Mouse (Mus musculus) macrophage (primary cell): ENCODE measurements around the gene Actr6. TPM values are rescaled to one million over a fixed set of nuclear protein-coding genes. Genes with fewer than 3 reads are reported as not detected.

ENCODE experiments used
- H3K27ac ChIP-seq: fragments of 350-480 bp; formaldehyde crosslinking; 2 replicates; pipeline ENCODE4 v1.9.0; 2021
- H3K36me3 ChIP-seq: fragments of 350-480 bp; formaldehyde crosslinking; 2 replicates; pipeline ENCODE4 v1.9.0; 2021; ENCODE audit errors: inconsistent target
- H3K4me3 ChIP-seq: fragments of 350-480 bp; formaldehyde crosslinking; 2 replicates; pipeline ENCODE4 v1.9.0; 2021; ENCODE audit errors: inconsistent target
- H3K79me2 ChIP-seq: fragments of 350-480 bp; formaldehyde crosslinking; 2 replicates; pipeline ENCODE4 v1.9.0; 2021; ENCODE audit errors: inconsistent target
- WGBS: methylation state at CpG from one replicate; pipeline ENCODE4 v1.1.7; 2026; ENCODE audit warnings: inconsistent platforms; ENCODE audit not compliant: missing documents; 5-methylcytosine and 5-hydroxymethylcytosine counted together
- polyA plus RNA-seq: library from polyadenylated mRNA; stranded (reverse); fragments of 250-400 nt; gene quantifications from 3 replicates; pipeline ENCODE4 v1.2.4, GENCODE M21; 2018; ENCODE audit warnings: inconsistent platforms
- total RNA-seq, 78 experiments: library from RNA; depleted of rRNA; stranded (reverse); fragments of 250-400 nt; gene quantifications; 1 replicate in 9 of 78; 2 replicates in 24 of 78; 3 replicates in 43 of 78; 4 replicates in 2 of 78; pipeline ENCODE4 v1.2.4; 2018; ENCODE audit warnings: inconsistent platforms in 56 of 78

The Actr6 gene
- total RNA-seq (2018; cell fraction: chromatin; rRNA removed), result 10 to 100 TPM in 12 of 26 experiments, 1 to 10 TPM in 13, not detected in 1; 1.3 to 23.0 (median 8.7) TPM
- total RNA-seq (2018; cell fraction: cytosol; rRNA removed), result 10 to 100 TPM in 17 of 26 experiments, 1 to 10 TPM in 9; 4.0 to 14.0 (median 10.9) TPM
- 10 to 100 TPM in 8 of 26 experiments, 1 to 10 TPM in 18; 2.4 to 17.3 (median 6.4) TPM for total RNA-seq (2018; cell fraction: nucleus; rRNA removed)
- polyA plus RNA-seq, result 12.9 to 14.2 TPM (median 13.9 TPM) in 3 replicates

DNA sequence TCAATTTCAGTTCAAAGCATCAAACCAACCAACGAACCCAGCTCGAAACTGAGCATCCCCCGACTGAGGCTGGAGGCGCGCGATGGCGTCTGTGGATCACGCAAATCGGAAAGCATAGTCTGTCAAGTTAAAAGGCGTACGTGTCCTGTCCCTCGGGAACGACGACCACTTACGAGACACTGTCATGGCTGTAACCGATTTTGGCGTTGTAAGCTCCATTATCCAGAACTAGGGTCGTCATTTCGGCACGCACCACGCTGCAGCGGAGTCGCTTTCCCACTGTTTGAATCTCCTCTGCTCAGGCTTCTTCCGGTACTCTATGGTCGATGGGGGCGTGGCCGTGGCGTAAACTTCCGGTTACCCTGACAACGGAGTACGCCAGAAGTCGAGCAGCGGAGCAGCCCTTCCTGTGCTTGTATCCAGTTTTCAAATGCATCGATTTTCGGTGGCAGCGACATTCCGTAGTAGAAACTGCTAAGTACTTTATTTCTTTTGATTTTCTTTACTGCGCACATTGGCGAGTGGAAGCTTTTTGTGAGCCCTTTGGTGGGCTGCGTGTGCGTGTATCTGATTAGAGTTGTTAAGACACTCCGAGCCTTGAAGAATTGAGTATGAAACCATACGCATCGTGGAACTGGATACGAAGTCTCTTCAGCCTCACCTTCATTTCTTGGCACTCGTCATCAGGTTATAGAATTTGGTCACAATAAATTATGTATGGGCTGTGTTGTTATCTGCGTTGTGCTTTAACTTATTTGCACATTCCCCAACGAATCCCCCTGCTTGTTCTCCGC, at the start of gene Actr6:
Gene Actr6 (minus strand): TSS at position 295 of the 794 bp plus-strand sequence.
- H3K36me3 ChIP-seq, result peaks cover under 1% of the 10 kb centered on the region; the same call in 1 of the 2 replicates
- peaks cover 29% of the 10 kb centered on the region for H3K79me2 ChIP-seq
- WGBS, result 2% methylated on average over 49 of the region's 49 CpGs
- H3K27ac ChIP-seq, result peak within 1 kb of the TSS; percentile 55
- H3K4me3 ChIP-seq, result peak within 1 kb of the TSS; percentile 97

DNA sequence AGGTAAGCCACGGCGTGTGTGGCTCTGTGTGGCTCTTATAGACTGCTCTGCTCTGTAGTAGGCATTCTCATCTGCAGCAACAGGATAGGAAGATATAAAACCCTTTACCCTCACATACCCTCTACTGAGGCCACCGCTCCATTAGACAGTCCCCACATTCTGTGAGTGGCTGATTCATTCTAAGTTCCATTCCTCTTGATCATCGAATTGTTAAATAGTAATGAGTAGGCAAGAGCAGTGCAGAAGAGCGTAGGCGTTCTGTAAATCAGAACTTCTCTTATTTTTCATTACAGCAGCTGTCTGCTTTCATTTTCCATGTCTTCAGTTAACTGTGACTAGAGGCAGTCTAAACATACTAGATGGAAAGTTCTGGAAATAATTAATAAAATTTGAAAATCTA, 43.9 kb upstream of the Actr6 start:
- Histone ChIP-seq H3K4me3 (no peak overlapping the region), H3K36me3 (peaks cover 15% of the 10 kb centered on the region; the same call in 1 of the 2 replicates), H3K27ac (no peak overlapping the region), H3K79me2 (peaks cover 22% of the 10 kb centered on the region)
- WGBS, result 91% methylated on average over 6 of the region's 6 CpGs

DNA sequence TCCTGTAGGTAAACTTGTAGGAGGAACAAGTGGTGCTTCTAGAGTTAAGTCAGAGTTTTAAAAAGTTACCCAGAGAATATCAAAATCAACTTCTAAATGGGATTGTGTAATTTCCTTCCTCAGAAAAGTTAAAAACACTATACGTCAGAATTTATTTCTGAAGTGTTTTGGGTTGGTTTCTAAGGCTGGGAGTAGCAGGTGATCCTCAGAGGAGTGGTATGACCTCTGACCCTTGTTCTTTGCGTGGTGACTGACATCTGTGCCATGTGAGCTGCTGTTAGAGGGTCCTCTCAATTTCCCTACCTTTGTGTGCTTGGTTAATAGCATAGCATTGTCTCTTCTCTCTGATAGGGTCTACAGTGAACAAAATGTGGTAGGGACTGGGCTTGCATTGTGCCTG, 39.8 kb upstream of the Actr6 start:
- WGBS, result 9% methylated on average over 2 of the region's 2 CpGs
- Histone ChIP-seq H3K79me2 (peaks cover 63% of the 10 kb centered on the region), H3K36me3 (no peaks in the 10 kb centered on the region), H3K4me3 (no peak overlapping the region), H3K27ac (peak overlapping the region; percentile 50)

DNA sequence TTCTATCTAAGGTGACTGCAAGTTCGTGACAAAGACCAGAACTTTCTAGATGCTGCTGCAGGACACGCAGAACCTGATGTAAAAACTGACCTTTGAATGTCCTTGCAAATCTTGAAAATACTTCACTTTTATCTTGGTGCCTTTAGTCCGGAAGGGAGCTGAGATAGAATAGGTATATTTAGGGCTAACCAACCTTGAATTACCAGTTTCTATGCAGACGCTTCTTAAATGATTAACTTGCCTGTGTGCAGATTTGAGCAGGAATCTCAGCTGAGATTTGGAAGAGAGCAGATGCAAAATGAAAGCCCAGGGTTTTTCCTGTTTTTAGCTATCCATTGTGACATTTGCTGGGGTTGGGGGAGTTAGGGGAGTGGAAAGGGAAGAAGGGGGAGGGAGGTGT, 37.0 kb upstream of the Actr6 start:
- H3K79me2 ChIP-seq, result peaks cover 89% of the 10 kb centered on the region
- no peaks in the 10 kb centered on the region for H3K36me3 ChIP-seq
- no peak overlapping the region for H3K4me3 ChIP-seq
- WGBS, result 96% methylated on average over 4 of the region's 4 CpGs
- no peak overlapping the region for H3K27ac ChIP-seq

DNA sequence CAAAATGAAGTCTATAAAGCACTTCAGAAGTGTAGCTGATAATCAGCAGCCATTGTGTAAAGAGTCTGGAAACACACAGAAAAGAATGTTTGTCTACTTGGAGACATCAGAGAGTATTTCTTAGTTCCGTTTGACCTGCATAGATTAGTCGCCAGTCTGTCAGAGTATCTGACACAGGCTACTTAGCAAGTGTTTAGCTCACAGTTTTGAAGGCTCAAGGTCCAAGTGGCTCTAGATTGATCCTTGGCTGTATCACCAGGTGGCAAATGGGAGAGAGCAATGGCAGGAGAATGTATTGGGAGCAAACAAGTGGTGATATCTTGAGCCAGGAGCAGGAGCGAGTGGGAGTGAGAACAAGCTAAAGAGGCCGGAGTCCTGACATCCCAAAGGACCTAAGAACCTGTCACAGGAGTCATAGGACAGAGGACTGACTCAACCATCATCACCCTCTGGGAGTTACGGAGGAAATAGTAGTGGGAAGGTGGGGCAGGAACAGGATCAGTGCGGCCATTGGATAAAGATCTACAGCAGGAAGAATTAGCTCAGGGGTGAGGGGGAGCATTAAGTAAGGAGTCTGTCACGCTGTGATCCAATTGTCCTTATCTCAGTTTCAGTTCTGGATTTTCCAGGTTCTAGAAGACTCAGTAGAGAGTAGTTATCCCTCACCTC, 36.4 kb upstream of the Actr6 start:
- Histone ChIP-seq H3K36me3 (no peaks in the 10 kb centered on the region), H3K4me3 (no peak overlapping the region), H3K79me2 (peaks cover 96% of the 10 kb centered on the region), H3K27ac (no peak overlapping the region)
- 93% methylated on average over 7 of the region's 7 CpGs for WGBS

DNA sequence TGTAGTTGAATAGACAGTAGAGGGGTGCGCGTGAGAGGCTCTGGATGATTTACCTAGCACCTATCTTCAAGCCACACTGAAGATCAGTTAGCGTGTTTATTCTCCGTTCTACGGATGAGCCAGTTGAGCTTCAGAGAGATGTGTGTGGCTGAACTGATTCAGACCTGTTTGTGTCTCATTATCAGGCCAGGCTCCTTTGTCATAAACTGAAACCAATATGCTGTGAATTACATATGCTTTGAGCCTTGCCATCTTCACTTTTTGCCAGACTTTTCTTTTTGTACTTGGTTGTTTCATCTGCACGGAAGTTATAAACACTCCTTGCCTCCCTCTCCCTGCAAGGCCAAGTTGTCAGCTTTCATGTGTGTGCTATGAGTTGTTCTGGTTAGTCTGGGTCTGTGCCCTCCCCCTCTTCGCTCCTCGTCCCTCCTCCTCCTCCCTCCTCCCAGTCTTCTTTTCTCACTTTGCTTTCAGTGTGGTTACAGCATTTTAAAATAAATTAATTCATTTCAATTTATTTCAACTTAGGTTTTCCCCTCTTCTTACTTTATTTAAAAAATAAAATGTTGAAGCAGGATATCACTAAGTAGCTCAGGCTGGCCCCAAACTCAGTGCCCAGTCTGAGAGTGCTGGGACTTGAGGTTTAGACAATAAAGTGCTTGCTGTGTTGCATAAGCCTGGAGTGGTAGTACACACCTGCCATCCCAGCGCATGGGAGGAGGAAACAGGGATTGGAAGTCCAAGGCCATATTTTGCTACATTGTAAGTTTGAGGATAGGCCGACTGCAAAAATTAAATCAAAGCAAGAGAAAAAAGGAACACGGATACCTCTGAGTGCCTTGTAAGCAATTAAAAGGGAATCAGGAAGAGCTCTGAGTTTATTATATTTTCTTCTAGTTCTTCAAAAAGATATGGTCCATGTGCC, 34.0 kb upstream of the Actr6 start:
- no peak overlapping the region for H3K4me3 ChIP-seq
- WGBS, result 87% methylated on average over 11 of the region's 11 CpGs
- no peaks in the 10 kb centered on the region for H3K36me3 ChIP-seq
- H3K27ac ChIP-seq, result peak overlapping the region; percentile 80
- peaks cover 98% of the 10 kb centered on the region for H3K79me2 ChIP-seq

DNA sequence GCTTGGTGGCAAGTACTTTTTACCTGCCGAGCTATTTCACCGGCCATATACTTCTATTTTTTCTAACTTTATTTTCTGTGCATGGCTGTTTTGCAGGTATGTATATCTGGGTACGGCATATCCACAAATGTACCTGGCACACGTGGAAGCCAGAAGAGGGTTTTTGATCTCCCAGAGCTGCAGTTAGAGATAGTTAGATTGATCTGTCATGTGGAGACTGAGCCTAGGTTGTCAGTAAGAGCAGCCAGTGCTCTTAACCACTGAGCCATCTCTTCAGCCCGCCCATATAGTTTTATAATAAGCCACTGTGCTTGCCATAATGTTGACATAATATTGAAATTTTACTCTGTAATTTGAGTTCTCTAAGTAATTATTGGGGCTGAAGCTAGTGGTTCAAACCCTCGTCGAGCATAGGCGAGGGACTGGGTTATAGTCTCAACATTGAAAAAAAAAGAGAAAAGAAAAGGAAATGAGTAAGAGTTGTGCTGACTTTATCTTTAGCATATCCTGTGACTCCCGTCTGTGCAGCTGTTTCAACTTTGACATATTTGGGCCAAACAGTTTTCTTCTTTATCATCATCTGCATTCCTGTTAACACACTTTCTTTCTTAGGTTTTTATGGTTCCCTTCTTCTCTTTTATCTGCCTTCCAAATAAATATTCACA, 32.5 kb upstream of the Actr6 start:
- H3K79me2 ChIP-seq, result peaks cover 98% of the 10 kb centered on the region
- H3K4me3 ChIP-seq, result no peak overlapping the region
- no peaks in the 10 kb centered on the region for H3K36me3 ChIP-seq
- 55% methylated on average over 9 of the region's 9 CpGs for WGBS
- H3K27ac ChIP-seq, result peak overlapping the region; percentile 80

DNA sequence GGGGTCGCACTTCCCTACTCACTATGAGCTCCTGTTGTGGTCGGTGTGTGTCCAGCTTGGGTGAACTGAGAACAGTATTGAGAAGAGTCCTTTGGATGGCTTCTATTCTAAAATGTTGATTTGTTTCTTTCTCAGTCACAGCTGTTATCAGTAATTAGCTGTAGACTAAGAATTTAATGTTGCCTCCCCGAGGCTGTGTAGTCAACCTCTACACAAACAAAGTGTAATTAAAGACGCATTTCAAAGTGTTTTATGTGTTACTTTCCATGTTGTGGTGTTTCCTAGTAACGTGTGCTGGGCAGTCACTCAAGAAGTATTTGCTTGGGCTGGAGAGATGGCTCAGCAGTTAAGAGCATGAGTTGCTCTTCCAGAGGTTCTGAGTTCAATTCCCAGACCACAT, 28.7 kb upstream of the Actr6 start:
- WGBS, result 94% methylated on average over 5 of the region's 5 CpGs
- Histone ChIP-seq H3K36me3 (no peaks in the 10 kb centered on the region), H3K4me3 (no peak overlapping the region), H3K79me2 (peaks cover 98% of the 10 kb centered on the region), H3K27ac (no peak overlapping the region)

DNA sequence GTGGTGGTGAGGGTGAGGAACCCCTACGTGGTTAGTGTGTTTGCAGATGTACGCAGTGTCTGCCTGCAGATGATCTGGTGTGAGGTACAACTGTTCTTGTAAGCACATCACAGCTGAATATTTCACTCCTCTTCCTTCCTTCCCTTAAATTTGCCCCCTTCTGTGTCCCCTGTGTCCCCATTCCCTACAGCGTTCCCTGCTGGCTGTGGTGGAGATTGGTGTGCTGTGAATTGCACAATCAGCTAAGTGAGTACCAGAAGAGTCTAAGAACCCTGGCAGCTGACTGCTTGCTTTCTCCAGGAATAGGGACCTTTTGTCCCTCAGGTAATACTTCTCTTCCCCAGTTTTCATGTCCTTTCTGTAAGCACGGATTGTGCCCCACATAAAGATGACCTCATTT, 23.1 kb upstream of the Actr6 start:
- no peak overlapping the region for H3K27ac ChIP-seq
- peaks cover 100% of the 10 kb centered on the region for H3K79me2 ChIP-seq
- H3K36me3 ChIP-seq, result no peaks in the 10 kb centered on the region
- no peak overlapping the region for H3K4me3 ChIP-seq
- WGBS, result 78% methylated on average over 4 of the region's 4 CpGs

DNA sequence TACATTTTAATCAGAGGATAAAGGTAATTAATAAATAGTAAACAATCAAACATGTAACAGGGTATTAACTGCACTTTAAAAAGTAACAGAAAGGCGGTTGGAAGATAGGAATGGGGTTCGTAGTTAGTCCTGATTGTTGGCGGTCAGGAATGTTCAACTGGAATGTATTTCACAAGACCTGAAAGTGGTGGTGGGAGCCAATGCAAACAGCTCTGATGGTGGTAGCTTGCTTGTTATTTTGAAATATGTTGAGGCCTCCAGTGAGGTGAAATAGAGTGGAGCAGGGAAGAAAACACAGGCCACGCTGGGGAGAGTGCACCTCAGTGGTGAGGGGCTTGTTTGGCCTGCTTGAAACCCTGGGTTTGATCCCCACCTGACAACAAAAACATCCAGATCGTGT, 19.0 kb upstream of the Actr6 start:
- 95% methylated on average over 5 of the region's 5 CpGs for WGBS
- peaks cover 98% of the 10 kb centered on the region for H3K79me2 ChIP-seq
- H3K27ac ChIP-seq, result no peak overlapping the region
- no peak overlapping the region for H3K4me3 ChIP-seq
- no peaks in the 10 kb centered on the region for H3K36me3 ChIP-seq

DNA sequence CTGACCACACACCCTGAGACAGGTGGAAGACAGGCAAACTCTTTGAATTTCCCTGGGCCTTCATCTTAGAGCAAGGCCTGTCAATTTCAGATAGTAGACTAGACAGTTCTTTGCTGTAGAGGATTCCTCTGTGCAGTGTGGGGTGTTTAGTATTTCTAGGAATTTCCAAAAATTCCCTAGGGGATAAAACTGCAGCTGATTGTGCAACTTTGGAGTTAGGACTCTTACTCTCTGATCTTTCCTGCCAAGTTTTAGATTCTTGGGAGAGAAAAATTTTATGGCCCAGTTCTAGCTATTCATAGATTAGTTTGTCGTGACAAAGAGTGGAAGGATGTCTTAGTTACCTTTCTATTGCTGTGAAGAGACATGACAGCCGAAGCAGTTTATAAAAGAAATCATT, 16.5 kb upstream of the Actr6 start:
- Histone ChIP-seq H3K36me3 (no peaks in the 10 kb centered on the region), H3K79me2 (peaks cover 81% of the 10 kb centered on the region), H3K27ac (no peak overlapping the region), H3K4me3 (no peak overlapping the region)
- 97% methylated on average over 2 of the region's 2 CpGs for WGBS

DNA sequence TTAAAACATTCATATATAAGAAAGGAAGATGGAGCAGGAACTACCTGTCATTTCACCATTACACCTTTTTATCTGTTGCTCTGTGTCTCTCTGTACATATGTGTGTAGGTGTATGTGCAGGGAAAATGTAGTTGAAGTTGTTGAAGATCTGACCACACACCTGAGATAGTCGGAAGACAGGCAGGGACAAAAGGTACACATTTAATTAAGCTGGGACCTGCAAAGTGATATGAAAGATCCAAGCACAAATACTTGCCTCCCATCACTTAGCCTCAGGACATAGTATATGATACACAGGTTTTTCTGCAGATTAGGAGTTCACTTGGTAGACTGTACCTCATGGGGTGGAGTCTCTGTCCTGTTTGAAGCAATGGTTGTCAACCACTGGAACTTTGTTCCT, 15.8 kb upstream of the Actr6 start:
- H3K27ac ChIP-seq, result peak overlapping the region; percentile 47
- WGBS, result 92% methylated on average over 1 of the region's 1 CpGs
- H3K79me2 ChIP-seq, result peaks cover 74% of the 10 kb centered on the region
- no peak overlapping the region for H3K4me3 ChIP-seq
- no peaks in the 10 kb centered on the region for H3K36me3 ChIP-seq

DNA sequence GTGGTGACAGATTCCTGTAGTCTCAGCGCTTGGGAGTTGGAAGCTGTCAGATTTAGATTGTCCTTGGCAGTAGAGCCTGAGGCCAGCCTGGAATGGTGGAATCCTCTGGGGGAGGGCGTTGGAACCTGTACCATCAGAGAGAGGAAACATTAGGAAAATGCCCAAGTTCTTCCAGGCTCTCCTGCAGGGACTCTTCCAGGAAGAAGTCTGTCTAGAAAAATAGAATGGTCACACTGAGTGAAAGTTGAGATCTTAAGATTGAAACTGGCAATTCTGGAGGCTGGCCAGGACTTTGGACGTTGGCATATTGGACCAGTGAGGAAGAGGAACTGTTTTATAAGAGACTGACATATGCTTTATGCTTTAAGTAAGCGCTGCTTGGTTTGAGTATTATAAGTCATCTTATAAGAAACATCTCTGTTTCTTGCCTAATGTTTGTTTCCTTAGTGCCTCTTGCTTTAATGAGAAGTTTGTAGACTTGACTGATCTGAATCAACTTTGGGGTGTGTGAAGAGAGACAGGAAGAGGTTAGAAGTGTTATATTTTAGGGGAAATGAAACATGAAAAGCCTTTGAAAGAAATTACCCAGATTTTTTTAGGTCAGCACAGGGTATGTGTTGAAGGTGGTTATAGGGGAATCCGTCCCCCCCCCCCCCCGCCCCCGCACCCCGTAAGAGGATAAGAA, 15.3 kb upstream of the Actr6 start:
- peaks cover 68% of the 10 kb centered on the region for H3K79me2 ChIP-seq
- H3K27ac ChIP-seq, result peak overlapping the region; percentile 47
- 39% methylated on average over 8 of the region's 8 CpGs for WGBS
- H3K36me3 ChIP-seq, result no peaks in the 10 kb centered on the region
- no peak overlapping the region for H3K4me3 ChIP-seq
